Comparison of ENCODE assay signal across 11 mouse cellular contexts in genomic region chr4:152190096-152190653, GRCm38 (mm10). TPM values are rescaled to one million over a fixed set of nuclear protein-coding genes. Genes with fewer than 3 reads are reported as not detected.
DNase-seq lines count a peak whose midpoint lies in the region; ATAC-seq and TF ChIP-seq lines count a peak whose summit lies in the region.
"Had no signal": no experiment of that assay in that cellular context is flagged by ENCODE, and none has a peak within 500 bp of the region (broad histone marks: within the 10 kb centered on the region; RNA-seq: fewer than 3 reads in every experiment).

No protein-coding gene starts in this region.

- no peak for DNase-seq in layer of hippocampus, adult 2 months (ENCODE audit: low spot score in 2 of 2)
- DNase-seq in layer of hippocampus, postnatal 25 days (ENCODE audit: extremely low spot score in 1 of 2, low spot score in 1 of 2): no peak
- peak; percentile 39 for DNase-seq in induced T-regulatory cell, adult 2 months (ENCODE audit: low read depth)
- no peak for DNase-seq in spleen, adult 12 weeks (ENCODE audit: low spot score)
- DNase-seq: cerebellum, adult 11 months; gastrocnemius, postnatal 10 days; kidney, postnatal 14 days had no signal

- H3K9me3 ChIP-seq in neural tube, embryonic 15.5 days (replicated peaks): no peaks in the 10 kb centered on the region
- H3K9me3 ChIP-seq in kidney, embryonic 14.5 days (ENCODE audit: control insufficient read depth, low read length): no peaks in the 10 kb centered on the region
- H3K9me3 ChIP-seq: limb, embryonic 13.5 days had no signal

- no peak overlapping the region for H3K4me2 ChIP-seq in neural tube, embryonic 15.5 days
- no peak overlapping the region for H3K4me2 ChIP-seq in kidney, embryonic 14.5 days (replicated peaks; ENCODE audit: low read depth, low read length)
- H3K4me2 ChIP-seq: limb, embryonic 13.5 days had no signal

- H3K4me3 ChIP-seq in layer of hippocampus, adult 2 months: no peak overlapping the region
- H3K4me3 ChIP-seq in bone marrow macrophage, adult 2 months (ENCODE audit: insufficient read depth, low read length): peak overlapping the region; percentile 20; the same call in 1 of the 2 replicates
- no peak overlapping the region for H3K4me3 ChIP-seq in neural tube, embryonic 15.5 days (replicated peaks)
- H3K4me3 ChIP-seq in kidney, embryonic 14.5 days (ENCODE audit: low read length): no peak overlapping the region
- H3K4me3 ChIP-seq: limb, embryonic 13.5 days had no signal

- whole genome bisulfite sequencing in neural tube, embryonic 15.5 days: 56% methylated on average over 11 of the region's 11 CpGs
- WGBS in kidney, embryonic 14.5 days: 60% methylated on average over 11 of the region's 11 CpGs

- H3K27me3 ChIP-seq in neural tube, embryonic 15.5 days (replicated peaks): no peaks in the 10 kb centered on the region
- H3K27me3 ChIP-seq in kidney, embryonic 14.5 days (ENCODE audit: control insufficient read depth, insufficient read depth, low read length): no peaks in the 10 kb centered on the region
- H3K27me3 ChIP-seq: limb, embryonic 13.5 days had no signal

- H3K27ac ChIP-seq in layer of hippocampus, adult 2 months: peak overlapping the region; percentile 76
- H3K27ac ChIP-seq in bone marrow macrophage, adult 2 months (ENCODE audit: insufficient read depth, low read depth, low read length): peak overlapping the region; percentile 93
- 0 out of 2 replicates have a peak overlapping the region, but pooled peaks have one; percentile 5 for H3K27ac ChIP-seq in neural tube, embryonic 15.5 days (replicated peaks)
- no peak overlapping the region for H3K27ac ChIP-seq in kidney, embryonic 14.5 days (ENCODE audit: low read depth, low read length)
- H3K27ac ChIP-seq: limb, embryonic 13.5 days had no signal

- no peak for TF ChIP-seq CTCF in layer of hippocampus, adult 2 months (conservative IDR thresholded peaks at IDR 0.05)
- no peak for TF ChIP-seq CTCF in bone marrow macrophage, adult 2 months (IDR thresholded peaks at IDR 0.05; ENCODE audit: low read depth, low read length)

- no peaks in the 10 kb centered on the region for H3K36me3 ChIP-seq in neural tube, embryonic 15.5 days
- H3K36me3 ChIP-seq in kidney, embryonic 14.5 days (ENCODE audit: control insufficient read depth, insufficient read depth, low read length): no peaks in the 10 kb centered on the region
- H3K36me3 ChIP-seq: limb, embryonic 13.5 days had no signal

- peaks cover 79% of the 10 kb centered on the region for H3K4me1 ChIP-seq in bone marrow macrophage, adult 2 months (ENCODE audit: control insufficient read depth, insufficient read depth, low read length)
- H3K4me1 ChIP-seq in neural tube, embryonic 15.5 days: peaks cover 37% of the 10 kb centered on the region
- peaks cover 21% of the 10 kb centered on the region for H3K4me1 ChIP-seq in kidney, embryonic 14.5 days (ENCODE audit: control insufficient read depth, insufficient read depth, low read length)

- ATAC-seq in neural tube, embryonic 15.5 days (ENCODE audit: low FRiP score): no peak
- ATAC-seq in kidney, embryonic 14.5 days (ENCODE audit: low FRiP score, low TSS enrichment): no peak

- no peak for TF ChIP-seq POLR2A in bone marrow macrophage, adult 2 months (IDR thresholded peaks at IDR 0.05; ENCODE audit: borderline replicate concordance, low read depth, low read length)

- no peak overlapping the region for H3K9ac ChIP-seq in neural tube, embryonic 15.5 days (replicated peaks)
- H3K9ac ChIP-seq in kidney, embryonic 14.5 days (ENCODE audit: low read depth, low read length): no peak overlapping the region
- H3K9ac ChIP-seq: limb, embryonic 13.5 days had no signal

RNA-seq across cellular contexts. Expression of gene Acot7, which starts 12.2 kb away (rescaled TPM):
- total RNA-seq in layer of hippocampus, adult 2 months (2021): 100 to 1,000 TPM; 306 to 335 TPM
- 100 to 1,000 TPM; 318 to 353 TPM for total RNA-seq in layer of hippocampus, postnatal 25 days (2021)
- polyA plus RNA-seq in bone marrow macrophage, adult 2 months (2012; ENCODE audit: insufficient read depth, insufficient read length, missing spikeins): 39.0 and 46.2 TPM in 2 replicates
- 402 and 456 TPM in 2 replicates for polyA plus RNA-seq in neural tube, embryonic 15.5 days (2015; fragmentation: Nextera tagmentation; extraction: Ambion mirVana)
- polyA plus RNA-seq in kidney, embryonic 14.5 days (2014; fragmentation: Nextera tagmentation; extraction: Ambion mirVana): 46.6 and 64.4 TPM in 2 replicates

RNA-seq across cellular contexts. Expression of gene Hes2, which starts 31.5 kb away (rescaled TPM):
- not detected for total RNA-seq in layer of hippocampus, adult 2 months (2021)
- total RNA-seq in layer of hippocampus, postnatal 25 days (2021): not detected
- polyA plus RNA-seq in bone marrow macrophage, adult 2 months (2012; ENCODE audit: insufficient read depth, insufficient read length, missing spikeins): not detected in 2 replicates
- polyA plus RNA-seq in neural tube, embryonic 15.5 days (2015; fragmentation: Nextera tagmentation; extraction: Ambion mirVana): not detected in 2 replicates
- not detected in 2 replicates for polyA plus RNA-seq in kidney, embryonic 14.5 days (2014; fragmentation: Nextera tagmentation; extraction: Ambion mirVana)
- total RNA-seq: gastrocnemius, postnatal 10 days had no signal
- polyA plus RNA-seq: limb, embryonic 13.5 days had no signal

RNA-seq across cellular contexts. Expression of gene Espn, which starts 38.0 kb away (rescaled TPM):
- 1 to 10 TPM; 1.2 to 1.9 TPM for total RNA-seq in layer of hippocampus, adult 2 months (2021)
- total RNA-seq in layer of hippocampus, postnatal 25 days (2021): 1 to 10 TPM; 1.3 to 1.4 TPM
- 0.44 and 0.97 TPM in 2 replicates for polyA plus RNA-seq in bone marrow macrophage, adult 2 months (2012; ENCODE audit: insufficient read depth, insufficient read length, missing spikeins)
- polyA plus RNA-seq in neural tube, embryonic 15.5 days (2015; fragmentation: Nextera tagmentation; extraction: Ambion mirVana): 0.31 and 3.3 TPM in 2 replicates
- polyA plus RNA-seq in kidney, embryonic 14.5 days (2014; fragmentation: Nextera tagmentation; extraction: Ambion mirVana): 36.1 and 36.3 TPM in 2 replicates
